Mouse (Mus musculus) heart, adult 9 months (tissue): ENCODE results near the gene Miox.

Experiments
- DNase-seq, 2 experiments: peaks; one replicate each; pipeline ENCODE4 v3.0.0; 2022; ENCODE audit warnings: low spot score in 2 of 2

Gene Miox

GRCm38 (mm10) chr15:89315190-89315731 lies 18.9 kb upstream of the Miox start, which contains the start of gene Sbf1:
Gene Sbf1, minus strand, starts transcription at chr15:89315311.
- peak; percentile 99 for DNase-seq

- DNase-seq: no peak
Observed at GRCm38 (mm10) chr15:89316146-89316545, 18.1 kb upstream of the Miox start.

GRCm38 (mm10) chr15:89321264-89321663 lies 12.9 kb upstream of the Miox start:
- no peak for DNase-seq

- DNase-seq: no peak
Observed at GRCm38 (mm10) chr15:89322670-89323522, 11.3 kb upstream of the Miox start, which contains the start of gene Adm2. Gene Adm2, plus strand, starts transcription at chr15:89322720.

DNA sequence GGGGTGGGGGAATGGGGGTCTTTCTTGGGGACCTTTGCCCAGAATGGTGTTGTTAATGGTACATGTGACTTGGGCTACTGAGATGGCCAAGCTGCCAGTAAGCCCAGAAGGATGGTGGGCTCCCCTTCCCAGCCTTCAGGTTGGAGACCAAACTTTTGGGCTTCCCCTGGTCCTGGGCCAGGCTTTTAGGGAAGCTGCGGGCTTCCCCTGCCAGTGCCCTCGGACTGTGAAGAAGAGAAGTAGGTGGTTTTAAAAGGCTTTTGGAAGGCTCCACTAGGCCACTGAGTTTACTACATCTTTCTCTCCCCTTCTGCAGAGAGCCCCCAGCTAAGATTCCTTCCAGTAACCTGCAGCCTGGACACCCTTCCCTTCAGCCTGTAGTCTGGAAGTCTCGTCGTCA lies 10.5 kb upstream of the Miox start:
- DNase-seq: no peak

- no peak for DNase-seq
Observed at GRCm38 (mm10) chr15:89326441-89326840, 7.8 kb upstream of the Miox start.

DNA sequence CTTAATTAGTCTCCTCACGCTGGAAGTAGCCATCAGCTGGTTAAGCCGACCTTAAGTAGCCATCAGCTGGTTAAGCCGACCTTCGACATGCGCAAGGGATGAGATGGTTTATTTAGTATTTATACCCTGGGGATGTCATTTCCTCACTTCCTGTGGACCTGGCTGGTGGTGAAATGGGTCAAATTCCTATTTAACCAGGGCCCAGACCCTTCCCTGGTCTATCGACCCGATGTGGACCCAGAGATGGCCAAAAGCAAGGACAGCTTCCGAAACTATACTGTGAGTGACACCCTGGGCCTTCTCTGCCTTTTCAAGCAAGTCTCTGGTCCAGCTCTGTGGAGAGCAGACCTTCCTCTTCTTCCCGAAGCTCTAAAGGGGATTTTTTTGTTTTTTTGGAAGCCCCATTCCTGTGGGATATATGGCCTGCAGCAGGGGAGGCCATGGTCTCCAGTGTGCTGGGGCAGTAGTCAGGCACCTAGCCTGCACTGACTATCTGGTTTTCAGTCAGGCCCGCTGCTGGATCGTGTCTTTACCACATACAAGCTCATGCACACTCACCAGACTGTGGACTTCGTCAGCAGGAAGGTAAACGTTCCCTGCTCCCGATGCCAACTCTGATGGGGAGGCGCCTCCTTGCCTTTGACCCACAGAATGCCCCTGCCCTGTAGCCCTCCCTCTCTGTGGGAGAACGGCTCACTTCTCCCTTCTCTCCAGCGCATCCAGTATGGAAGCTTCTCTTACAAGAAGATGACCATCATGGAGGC lies 758 bp downstream of the Miox start:
- no peak for DNase-seq

DNA sequence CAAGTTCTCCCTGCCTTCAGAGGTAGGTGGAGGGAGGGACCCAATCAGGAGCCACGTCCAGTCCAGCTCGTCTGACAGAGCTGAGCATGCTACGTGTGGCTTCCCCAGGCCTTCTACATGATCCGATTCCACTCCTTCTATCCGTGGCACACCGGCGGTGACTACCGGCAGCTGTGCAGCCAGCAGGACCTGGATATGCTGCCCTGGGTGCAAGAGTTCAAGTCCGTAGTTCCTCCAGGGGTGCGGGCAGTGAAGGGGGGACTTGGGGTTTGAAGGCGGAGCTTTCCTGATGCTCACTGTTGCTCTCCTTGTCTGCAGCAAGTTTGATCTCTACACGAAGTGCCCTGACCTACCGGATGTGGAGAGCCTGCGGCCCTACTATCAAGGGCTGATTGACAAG lies 2.2 kb downstream of the Miox start:
- no peak for DNase-seq

- DNase-seq: no peak
Observed at GRCm38 (mm10) chr15:89339696-89340095, 5.5 kb downstream of the Miox start.

- no peak for DNase-seq
Observed at GRCm38 (mm10) chr15:89340136-89340535, 5.9 kb downstream of the Miox start.

DNA sequence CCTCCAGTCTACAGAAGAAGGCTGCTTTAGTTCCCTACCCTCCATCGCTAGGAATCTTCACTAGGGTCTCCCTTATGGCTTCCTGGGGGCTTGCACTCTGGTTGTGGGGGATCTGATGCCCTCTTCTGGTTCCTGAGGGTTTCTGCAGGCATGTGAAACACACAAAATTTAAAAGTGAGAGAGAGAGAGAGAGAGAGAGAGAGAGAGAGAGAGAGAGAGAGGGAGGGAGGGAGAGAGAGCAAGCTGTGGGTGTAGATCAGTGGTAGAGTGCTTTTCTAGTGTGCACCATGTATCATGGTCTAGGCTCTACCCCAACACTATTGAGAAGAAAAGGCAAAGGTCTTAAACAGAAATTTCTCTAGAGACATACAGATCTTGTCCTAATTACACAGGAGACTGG lies 7.5 kb downstream of the Miox start:
- no peak for DNase-seq

DNA sequence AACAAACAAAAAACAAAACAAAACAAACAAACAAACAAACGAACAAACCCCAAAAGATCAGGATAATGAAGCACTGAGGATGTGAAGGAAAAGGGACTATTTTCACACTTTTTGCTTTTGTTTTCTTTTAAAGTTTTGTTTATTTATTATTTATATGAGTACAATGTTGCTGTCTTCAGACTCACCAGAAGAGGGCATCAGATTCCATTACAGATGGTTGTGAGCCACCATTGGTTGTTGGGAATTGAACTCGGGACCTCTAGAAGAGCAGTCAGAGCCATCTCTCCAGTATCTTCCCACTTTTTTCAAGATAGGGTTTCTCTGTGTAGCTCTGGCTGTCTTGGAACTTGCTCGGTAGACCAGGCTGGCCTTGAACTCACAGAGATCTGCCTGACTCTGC lies 9.1 kb downstream of the Miox start:
- DNase-seq: no peak

GRCm38 (mm10) chr15:89350447-89350846 lies 16.2 kb downstream of the Miox start:
- DNase-seq: peak in 1 of 2 experiments; percentile 58

DNA sequence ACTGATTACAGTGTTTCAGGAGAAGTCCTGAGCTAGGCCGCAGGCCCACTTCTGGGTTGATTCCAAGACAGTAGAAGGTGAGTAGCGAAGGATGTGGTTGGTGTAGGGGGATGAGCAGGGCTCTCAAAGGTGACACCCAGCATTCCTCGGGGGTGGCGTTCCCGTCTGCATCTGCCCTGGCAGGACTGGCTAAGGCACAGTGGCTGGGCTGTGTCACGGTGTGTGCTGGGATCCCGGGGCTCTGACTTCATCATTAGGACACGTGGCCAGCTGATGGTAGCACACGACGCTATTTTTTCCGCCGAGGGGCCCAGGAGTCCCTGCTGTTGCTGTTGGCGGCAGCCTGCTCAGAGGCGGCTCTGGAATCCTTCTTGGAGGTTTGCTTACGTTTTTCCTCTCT lies 17.1 kb downstream of the Miox start:
- DNase-seq: no peak

- no peak for DNase-seq
Observed at GRCm38 (mm10) chr15:89352054-89352453, 17.9 kb downstream of the Miox start.

- DNase-seq: no peak
Observed at GRCm38 (mm10) chr15:89352795-89353194, 18.6 kb downstream of the Miox start.

DNA sequence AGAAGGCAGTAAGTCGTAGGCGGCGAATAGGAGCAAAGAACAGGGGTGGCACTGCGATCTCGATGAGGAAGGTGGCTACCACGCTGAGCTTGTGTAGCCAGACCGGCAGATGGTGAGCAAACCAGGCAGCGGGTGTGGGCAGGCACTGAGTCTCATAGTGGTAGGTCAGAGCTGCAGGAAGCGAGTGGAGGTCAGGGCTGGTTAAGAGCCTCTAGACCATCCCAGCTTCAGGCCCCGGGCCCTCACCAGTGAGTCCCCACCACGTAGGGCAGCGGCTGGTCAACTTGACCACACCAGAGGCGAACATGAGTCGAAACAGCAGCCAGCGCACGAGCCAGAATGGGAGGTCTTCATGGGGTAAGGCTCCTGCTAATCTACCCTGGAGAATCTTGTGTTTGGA lies 19.6 kb downstream of the Miox start:
- no peak for DNase-seq

GRCm38 (mm10) chr15:89354455-89354854 lies 20.3 kb downstream of the Miox start:
- no peak for DNase-seq

GRCm38 (mm10) chr15:89355241-89356187 lies 21.3 kb downstream of the Miox start, which contains the start of the genes Lmf2 and Ncaph2:
Gene Lmf2, minus strand, starts transcription at chr15:89355659.
Gene Ncaph2, plus strand, starts transcription at chr15:89355719.
- DNase-seq: peak; percentile 94 to 95

- DNase-seq: no peak
Observed at GRCm38 (mm10) chr15:89356372-89356771, 22.2 kb downstream of the Miox start.

DNA sequence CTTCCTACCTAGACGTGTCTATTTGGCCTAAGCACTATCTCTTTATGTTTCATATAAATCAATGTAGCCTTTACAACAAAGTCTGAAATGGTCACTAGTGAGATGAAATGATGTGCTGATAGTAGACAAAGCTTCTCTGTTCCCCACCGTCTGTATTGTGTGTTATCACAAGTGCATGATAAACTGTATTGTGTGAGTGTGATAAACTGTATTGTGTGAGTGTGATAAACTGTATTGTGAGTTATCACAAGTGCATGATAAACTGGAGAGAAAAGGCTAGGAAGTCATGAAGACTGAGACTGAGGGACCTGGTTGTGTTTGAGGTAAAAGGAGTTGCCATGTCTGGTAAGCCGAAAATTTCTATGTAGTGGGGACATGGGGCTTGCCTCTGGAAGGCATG lies 24.6 kb downstream of the Miox start:
- no peak for DNase-seq
